Mouse (Mus musculus): ENCODE data around the gene Armc8. TPM values are rescaled to one million over a fixed set of nuclear protein-coding genes. Genes with fewer than 3 reads are reported as not detected.

Armc8 gene
- polyA plus RNA-seq, 1 experiment from 2014 or later: 8.8 TPM

- ATAC-seq (ENCODE audit: insufficient read depth): no peak
- no peak overlapping the region for H3K27ac ChIP-seq (replicated peaks)
- H3K27me3 ChIP-seq: peaks cover under 1% of the 10 kb centered on the region; the same call in 1 of the 2 replicates
- H3K4me3 ChIP-seq (replicated peaks): no peak overlapping the region
- no peak overlapping the region for H3K4me2 ChIP-seq
- H3K9me3 ChIP-seq (replicated peaks): no peaks in the 10 kb centered on the region
- H3K4me1 ChIP-seq (replicated peaks): no peaks in the 10 kb centered on the region
- 22% methylated on average over 8 of the region's 8 CpGs for WGBS (ENCODE audit: insufficient replicate concordance)
- no peak overlapping the region for H3K9ac ChIP-seq
- H3K36me3 ChIP-seq (replicated peaks): no peaks in the 10 kb centered on the region
Measured at GRCm38 (mm10) chr9:99444590-99445178, 124.0 kb downstream of the Armc8 start.

GRCm38 (mm10) chr9:99441647-99442433, 126.9 kb downstream of the Armc8 start:
- Histone ChIP-seq H3K4me2 (no peak overlapping the region), H3K27me3 (peaks cover 29% of the 10 kb centered on the region), H3K9ac (no peak overlapping the region), H3K4me3 (replicated peaks) (no peak overlapping the region), H3K27ac (replicated peaks) (no peak overlapping the region), H3K36me3 (replicated peaks) (no peaks in the 10 kb centered on the region), H3K9me3 (replicated peaks) (no peaks in the 10 kb centered on the region), H3K4me1 (replicated peaks) (0 out of 2 replicates have a peak, but pooled peaks cover 4% of the 10 kb centered on the region)
- no peak for ATAC-seq (ENCODE audit: insufficient read depth)
- WGBS (ENCODE audit: insufficient replicate concordance): 68% methylated on average over 4 of the region's 4 CpGs

DNA sequence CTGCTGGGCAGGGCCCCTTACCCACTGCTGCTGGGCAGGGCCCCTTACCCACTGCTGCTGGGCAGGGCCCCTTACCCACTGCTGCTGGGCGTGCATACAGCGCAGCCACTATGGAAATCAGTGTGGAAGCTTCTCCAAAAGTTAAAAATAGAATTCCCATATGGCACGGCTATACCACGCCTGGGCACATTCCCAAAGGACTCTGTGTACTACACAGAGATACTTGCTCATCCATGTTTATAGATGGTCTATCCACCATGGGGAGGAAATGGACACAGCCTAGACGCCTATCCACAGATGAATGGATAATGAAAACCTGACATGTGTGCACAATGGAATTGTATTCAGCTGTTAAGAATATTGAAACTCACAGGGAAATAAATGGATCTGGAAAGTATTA, 127.8 kb downstream of the Armc8 start:
- Histone ChIP-seq H3K4me1 (replicated peaks) (0 out of 2 replicates have a peak, but pooled peaks cover 8% of the 10 kb centered on the region), H3K36me3 (replicated peaks) (no peaks in the 10 kb centered on the region), H3K4me3 (replicated peaks) (no peak overlapping the region), H3K9ac (no peak overlapping the region), H3K27ac (replicated peaks) (no peak overlapping the region), H3K27me3 (peaks cover 38% of the 10 kb centered on the region), H3K4me2 (no peak overlapping the region), H3K9me3 (replicated peaks) (no peaks in the 10 kb centered on the region)
- ATAC-seq (ENCODE audit: insufficient read depth): no peak
- WGBS (ENCODE audit: insufficient replicate concordance): 68% methylated on average over 5 of the region's 5 CpGs

DNA sequence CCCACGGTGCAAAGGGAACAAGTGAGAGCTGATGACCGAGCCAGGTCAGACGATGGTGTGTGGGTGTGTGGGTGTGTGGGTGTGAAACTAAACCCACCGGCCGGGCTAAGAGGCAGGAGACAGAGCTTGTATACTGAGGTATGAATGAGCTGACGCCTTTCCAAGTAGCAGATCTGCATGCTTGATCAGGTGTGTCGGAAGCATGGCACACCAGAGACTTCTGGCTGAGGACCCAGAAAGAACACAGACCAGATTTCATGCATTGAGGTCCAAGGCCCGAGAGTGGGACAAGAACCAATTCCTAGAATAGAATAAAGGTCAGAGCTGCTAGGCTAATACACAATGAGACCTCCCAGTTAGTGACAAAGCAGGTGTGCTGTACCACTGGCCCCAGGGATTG, 129.6 kb downstream of the Armc8 start:
- H3K9me3 ChIP-seq (replicated peaks): no peaks in the 10 kb centered on the region
- no peaks in the 10 kb centered on the region for H3K36me3 ChIP-seq (replicated peaks)
- H3K4me1 ChIP-seq (replicated peaks): peaks cover 15% of the 10 kb centered on the region; the same call in 1 of the 2 replicates
- no peak overlapping the region for H3K4me3 ChIP-seq (replicated peaks)
- H3K9ac ChIP-seq: no peak overlapping the region
- H3K4me2 ChIP-seq: no peak overlapping the region
- H3K27me3 ChIP-seq: peaks cover 56% of the 10 kb centered on the region
- ATAC-seq (ENCODE audit: insufficient read depth): no peak
- no peak overlapping the region for H3K27ac ChIP-seq (replicated peaks)
- 58% methylated on average over 8 of the region's 8 CpGs for WGBS (ENCODE audit: insufficient replicate concordance)

DNA sequence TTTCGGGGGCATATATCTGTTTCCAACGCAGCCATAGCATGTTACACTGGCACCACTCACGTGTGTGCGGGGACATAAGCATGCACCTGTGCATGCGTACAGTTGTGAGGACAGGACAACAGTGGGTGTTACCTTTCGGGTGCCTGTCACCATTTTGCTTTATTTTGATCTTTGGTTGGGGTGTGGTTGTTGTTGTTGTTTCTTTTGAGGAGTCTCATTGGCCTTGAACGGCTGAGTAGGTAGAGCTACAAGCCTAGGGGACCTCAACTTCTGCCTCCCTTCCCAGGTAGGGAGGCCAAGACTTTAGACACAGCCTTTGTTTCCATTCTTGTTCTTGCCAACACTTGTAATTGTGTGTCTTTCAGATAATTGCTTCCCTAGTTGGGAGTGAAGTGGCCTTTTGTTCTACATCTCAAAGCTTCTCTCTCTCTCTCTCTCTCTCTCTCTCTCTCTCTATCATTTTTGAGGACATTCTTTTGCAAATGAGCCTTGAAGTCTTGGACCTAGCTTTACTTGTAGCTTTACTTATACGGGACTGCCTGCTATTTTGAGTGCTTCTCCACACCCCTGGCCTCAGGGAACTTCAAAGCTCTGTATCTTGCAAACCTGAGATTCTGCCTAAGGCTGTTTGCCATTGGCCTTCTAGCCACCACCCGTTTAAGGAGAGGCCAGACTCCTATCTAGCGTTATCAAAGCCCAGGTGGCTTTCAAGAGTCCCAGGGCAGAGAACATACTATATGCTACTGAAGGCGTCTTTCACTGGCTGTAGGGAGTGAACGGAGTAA, 130.7 kb downstream of the Armc8 start:
- 52% methylated on average over 12 of the region's 12 CpGs for WGBS (ENCODE audit: insufficient replicate concordance)
- no peaks in the 10 kb centered on the region for H3K36me3 ChIP-seq (replicated peaks)
- no peak overlapping the region for H3K9ac ChIP-seq
- H3K4me3 ChIP-seq (replicated peaks): no peak overlapping the region
- peaks cover 19% of the 10 kb centered on the region for H3K4me1 ChIP-seq (replicated peaks)
- peaks cover 60% of the 10 kb centered on the region for H3K27me3 ChIP-seq
- ATAC-seq (ENCODE audit: insufficient read depth): no peak
- H3K27ac ChIP-seq (replicated peaks): no peak overlapping the region
- no peak overlapping the region for H3K4me2 ChIP-seq
- H3K9me3 ChIP-seq (replicated peaks): no peaks in the 10 kb centered on the region

DNA sequence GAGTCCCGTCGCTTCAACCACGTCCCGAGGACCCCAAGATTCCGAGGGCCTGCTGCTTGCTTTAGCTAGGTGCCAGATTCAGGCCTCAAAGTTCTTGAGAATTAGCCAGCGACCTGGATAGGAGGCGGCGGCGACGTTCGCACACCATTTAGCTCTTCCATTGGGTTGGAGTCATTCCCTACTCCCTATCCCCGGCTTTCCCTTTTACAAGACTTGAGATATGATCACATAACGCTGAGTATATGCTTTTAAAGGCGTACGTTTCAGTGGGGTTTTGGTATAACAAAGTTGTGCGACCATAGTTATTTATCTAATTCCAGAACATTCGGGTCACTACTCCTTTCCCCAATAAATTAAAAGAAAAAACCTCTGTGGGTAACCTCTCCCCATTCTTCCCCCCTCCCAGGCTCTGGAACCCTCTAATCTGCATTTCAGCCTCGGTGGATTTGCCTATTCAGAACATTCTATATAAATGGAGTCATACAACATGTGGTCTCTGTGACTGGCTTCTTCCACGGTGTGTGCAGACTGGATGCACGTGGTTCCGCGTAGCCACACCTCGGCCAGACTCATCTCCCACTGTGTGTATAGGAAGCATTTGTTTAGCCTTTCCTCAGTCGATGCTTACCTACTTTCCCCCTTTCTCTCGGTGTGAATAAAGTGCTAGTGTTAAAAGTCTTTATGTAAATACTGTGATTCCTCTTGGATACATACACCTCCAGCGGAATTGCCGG, 131.5 kb downstream of the Armc8 start, which contains the start of gene Mras:
TSS of gene Mras (minus strand) at position 351 of the 734 bp plus-strand sequence.
- no peak within 1 kb of the TSS for H3K27ac ChIP-seq (replicated peaks)
- H3K4me2 ChIP-seq: peak within 1 kb of the TSS; percentile 75
- H3K4me3 ChIP-seq (replicated peaks): peak within 1 kb of the TSS; percentile 62
- H3K9ac ChIP-seq: peak within 1 kb of the TSS; percentile 43
- peaks cover 25% of the 10 kb centered on the region for H3K4me1 ChIP-seq (replicated peaks)
- no peak for ATAC-seq (ENCODE audit: insufficient read depth)
- peaks cover 60% of the 10 kb centered on the region for H3K27me3 ChIP-seq
- no peaks in the 10 kb centered on the region for H3K36me3 ChIP-seq (replicated peaks)
- 16% methylated on average over 27 of the region's 27 CpGs for WGBS (ENCODE audit: insufficient replicate concordance)
- H3K9me3 ChIP-seq (replicated peaks): no peaks in the 10 kb centered on the region

DNA sequence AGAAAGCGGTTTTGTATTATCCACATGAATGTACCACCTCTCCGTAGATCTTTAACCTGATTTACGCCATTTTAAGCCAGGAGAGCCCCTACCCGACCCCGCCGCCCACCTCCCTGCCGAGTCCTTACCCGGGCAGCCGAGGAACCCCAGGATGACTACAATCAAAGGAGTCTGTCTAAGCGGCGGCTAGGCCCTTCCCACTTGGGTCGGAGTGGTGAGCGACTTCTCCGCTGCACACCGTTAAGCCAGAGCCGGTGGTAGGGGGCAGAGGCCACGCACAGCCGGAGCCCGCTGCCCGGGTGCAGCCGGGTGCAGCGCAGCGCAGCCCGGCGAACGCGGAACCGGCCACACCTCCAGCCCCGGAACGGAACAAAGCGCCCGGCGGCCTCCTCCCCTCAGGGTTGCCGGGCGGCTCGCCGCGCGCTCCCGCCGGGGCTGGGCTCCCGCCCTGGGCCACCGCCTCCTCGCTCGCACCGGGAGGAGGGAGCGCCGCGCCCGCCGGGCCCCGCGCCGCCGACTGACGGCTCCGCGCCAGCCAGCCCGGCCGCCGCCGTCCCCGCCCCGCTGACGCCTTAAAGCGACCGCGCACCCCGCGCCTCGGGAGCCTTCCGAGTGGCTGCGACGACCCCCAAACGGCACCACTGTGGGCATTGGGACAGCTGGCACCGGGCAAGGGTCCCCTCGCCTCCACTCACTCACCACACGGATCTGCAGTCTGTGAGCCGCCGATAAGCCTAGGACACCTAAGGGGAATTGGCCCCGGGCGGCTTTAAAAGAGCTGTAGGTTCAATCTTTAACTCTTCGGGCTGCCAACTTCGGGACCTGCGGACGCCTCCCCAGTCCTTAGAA, 132.3 kb downstream of the Armc8 start:
- peak; percentile 71 for ATAC-seq (ENCODE audit: insufficient read depth)
- Histone ChIP-seq H3K9ac (peak overlapping the region; percentile 43), H3K9me3 (replicated peaks) (no peaks in the 10 kb centered on the region), H3K4me3 (replicated peaks) (peak overlapping the region; percentile 62), H3K4me2 (peak overlapping the region; percentile 75), H3K4me1 (replicated peaks) (peaks cover 30% of the 10 kb centered on the region), H3K27me3 (peaks cover 60% of the 10 kb centered on the region), H3K27ac (replicated peaks) (no peak overlapping the region), H3K36me3 (replicated peaks) (no peaks in the 10 kb centered on the region)
- WGBS (ENCODE audit: insufficient replicate concordance): 1% methylated on average over 77 of the region's 86 CpGs

DNA sequence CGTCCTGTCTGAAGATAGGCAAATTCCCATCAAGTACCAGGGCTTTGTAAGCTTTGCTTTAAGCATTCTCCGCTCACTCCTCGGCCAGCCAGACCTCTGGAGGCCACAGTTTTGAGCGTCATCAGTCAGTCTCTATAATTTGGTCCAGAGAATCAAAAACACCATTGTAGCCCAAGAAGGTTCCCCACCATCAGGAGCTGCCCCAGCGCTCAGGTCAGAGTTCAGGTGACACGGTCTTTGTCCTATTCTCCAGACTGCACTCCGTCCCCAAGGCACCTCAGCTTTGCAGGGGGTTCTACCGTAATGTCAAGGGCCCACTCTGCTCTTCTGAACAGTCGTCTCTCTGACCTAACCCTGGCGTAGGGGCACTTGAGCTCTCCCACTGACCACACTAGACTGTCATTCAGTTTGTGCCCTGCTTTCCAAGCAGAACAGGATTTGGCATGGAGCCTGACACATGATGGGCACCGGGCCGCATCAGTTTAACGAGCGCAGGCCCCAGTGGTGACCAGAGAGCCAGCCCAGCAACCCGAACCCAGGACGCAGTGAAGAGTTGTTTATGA, 133.0 kb downstream of the Armc8 start:
- ATAC-seq (ENCODE audit: insufficient read depth): no peak
- Histone ChIP-seq H3K4me2 (peak overlapping the region; percentile 75), H3K4me3 (replicated peaks) (peak overlapping the region; percentile 62), H3K27me3 (peaks cover 60% of the 10 kb centered on the region), H3K36me3 (replicated peaks) (no peaks in the 10 kb centered on the region), H3K9me3 (replicated peaks) (no peaks in the 10 kb centered on the region), H3K27ac (replicated peaks) (no peak overlapping the region), H3K9ac (peak overlapping the region; percentile 43; the same call in 1 of the 2 replicates), H3K4me1 (replicated peaks) (peaks cover 30% of the 10 kb centered on the region)
- 36% methylated on average over 16 of the region's 16 CpGs for WGBS (ENCODE audit: insufficient replicate concordance)

DNA sequence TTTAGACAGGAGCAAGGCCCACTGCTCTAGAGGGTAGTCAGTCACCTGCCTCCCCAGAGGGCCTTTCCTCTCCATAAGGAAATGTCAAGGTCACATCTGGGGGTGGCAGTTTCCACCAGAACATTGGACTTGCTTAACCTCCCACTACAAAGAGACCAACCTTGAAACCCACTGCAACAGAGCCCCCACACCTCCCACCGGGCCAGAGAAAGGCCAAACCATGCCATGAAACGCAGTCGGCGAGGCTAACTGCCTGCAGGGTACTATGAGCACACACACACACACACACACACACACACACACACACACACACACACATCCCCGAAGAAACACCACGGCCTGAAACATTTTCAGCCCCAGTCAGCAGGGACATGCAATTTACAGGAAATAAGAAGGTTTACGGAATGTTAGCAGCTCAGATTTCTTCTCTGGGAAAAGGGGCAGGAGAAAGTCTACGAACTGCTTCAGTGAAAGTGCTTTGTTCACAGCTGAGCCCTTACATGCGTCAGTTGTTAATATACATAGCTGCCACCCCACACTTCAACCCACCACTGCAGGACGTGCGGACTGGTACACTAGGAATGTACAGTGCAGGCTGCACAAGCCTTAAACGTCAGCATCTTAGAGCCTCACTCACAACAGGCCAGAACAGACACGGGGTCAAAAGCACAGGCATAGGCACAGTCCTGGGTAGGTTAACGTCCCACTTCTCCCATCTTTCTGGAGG, 133.6 kb downstream of the Armc8 start:
- peak overlapping the region; percentile 75 for H3K4me2 ChIP-seq
- no peak overlapping the region for H3K9ac ChIP-seq
- H3K27me3 ChIP-seq: peaks cover 60% of the 10 kb centered on the region
- 56% methylated on average over 14 of the region's 14 CpGs for WGBS (ENCODE audit: insufficient replicate concordance)
- H3K36me3 ChIP-seq (replicated peaks): no peaks in the 10 kb centered on the region
- peak overlapping the region; percentile 62 for H3K4me3 ChIP-seq (replicated peaks)
- H3K27ac ChIP-seq (replicated peaks): no peak overlapping the region
- ATAC-seq (ENCODE audit: insufficient read depth): no peak
- H3K9me3 ChIP-seq (replicated peaks): no peaks in the 10 kb centered on the region
- H3K4me1 ChIP-seq (replicated peaks): peaks cover 30% of the 10 kb centered on the region

Data from liver, embryonic 15.5 days (tissue).